Mouse (Mus musculus): Measurements from ENCODE around the gene Ptpn3. TPM values are rescaled to one million over a fixed set of nuclear protein-coding genes. Genes with fewer than 3 reads are reported as not detected.

Ptpn3 gene
- total and polyA plus RNA-seq, 3 experiments = 4.7 to 8.4 TPM; not detected in 1

GRCm38 (mm10) chr4:57232439-57232838 is 69.2 kb downstream of the Ptpn3 start:
- H3K9me3 ChIP-seq (replicated peaks; ENCODE audit: insufficient read depth, low read length) = no peaks in the 10 kb centered on the region
- no peaks in the 10 kb centered on the region for H3K79me2 ChIP-seq (ENCODE audit: control insufficient read depth, insufficient read depth, low read length, poor library complexity)
- H3K27ac ChIP-seq (ENCODE audit: control insufficient read depth, low read depth, low read length) = no peak overlapping the region
- H3K36me3 ChIP-seq (ENCODE audit: control insufficient read depth in 1 of 2, insufficient read depth in 2 of 2, low read length in 2 of 2) = peaks cover 0 to 2% of the 10 kb centered on the region in 2 experiments; a peak in 1 of 4 replicates
- peaks cover 0 to 2% of the 10 kb centered on the region in 2 experiments; a peak in 1 of 4 replicates for H3K4me1 ChIP-seq (ENCODE audit: control insufficient read depth in 1 of 2, insufficient read depth in 2 of 2, low read length in 2 of 2)
- H3K9ac ChIP-seq (ENCODE audit: control insufficient read depth, low read depth, low read length, poor library complexity, severe bottlenecking) = no peak overlapping the region
- DNase-seq (ENCODE audit: low read depth, low spot score) = no peak
- H3K27me3 ChIP-seq (ENCODE audit: control insufficient read depth in 1 of 2, insufficient read depth in 2 of 2, low read length in 2 of 2) = no peaks in the 10 kb centered on the region
- TF ChIP-seq CHD1 (IDR thresholded peaks at IDR 0.05; ENCODE audit: low read depth, low read length) (no peak), ZMIZ1 (IDR thresholded peaks at IDR 0.05; ENCODE audit: low read depth, low read length) (no peak), SIN3A (IDR thresholded peaks at IDR 0.05; ENCODE audit: low read length) (no peak), MYC (IDR thresholded peaks at IDR 0.05; ENCODE audit: low read depth, low read length) (no peak), RCOR1 (IDR thresholded peaks at IDR 0.05; ENCODE audit: low read depth, low read length) (no peak), TCF12 (IDR thresholded peaks at IDR 0.05; ENCODE audit: low read depth, low read length) (no peak), ELF1 (IDR thresholded peaks at IDR 0.05; ENCODE audit: low read depth, low read length) (no peak), POLR2A (IDR thresholded peaks at IDR 0.05; ENCODE audit: control insufficient read depth in 1 of 2, insufficient read depth in 1 of 2, low read depth in 1 of 2, low read length in 2 of 2, poor library complexity in 1 of 2) (no peak), CHD2 (IDR thresholded peaks at IDR 0.05; ENCODE audit: low read length) (no peak), MYB (IDR thresholded peaks at IDR 0.05; ENCODE audit: low read depth, low read length) (no peak), UBTF (IDR thresholded peaks at IDR 0.05; ENCODE audit: borderline replicate concordance, insufficient read depth, low read depth, low read length) (no peak), RAD21 (IDR thresholded peaks at IDR 0.05; ENCODE audit: low read depth, low read length) (no peak)
- no peak overlapping the region for H3K4me3 ChIP-seq (ENCODE audit: control insufficient read depth in 1 of 2, insufficient read depth in 1 of 2, low read depth in 2 of 2, low read length in 2 of 2)

GRCm38 (mm10) chr4:57231323-57231722 is 70.3 kb downstream of the Ptpn3 start:
- no peak for DNase-seq (ENCODE audit: low read depth, low spot score)
- H3K27me3 ChIP-seq (ENCODE audit: control insufficient read depth in 1 of 2, insufficient read depth in 2 of 2, low read length in 2 of 2) = no peaks in the 10 kb centered on the region
- no peaks in the 10 kb centered on the region for H3K79me2 ChIP-seq (ENCODE audit: control insufficient read depth, insufficient read depth, low read length, poor library complexity)
- H3K36me3 ChIP-seq (ENCODE audit: control insufficient read depth in 1 of 2, insufficient read depth in 2 of 2, low read length in 2 of 2) = no peaks in the 10 kb centered on the region
- no peaks in the 10 kb centered on the region for H3K4me1 ChIP-seq (ENCODE audit: control insufficient read depth in 1 of 2, insufficient read depth in 2 of 2, low read length in 2 of 2)
- H3K4me3 ChIP-seq (ENCODE audit: control insufficient read depth in 1 of 2, insufficient read depth in 1 of 2, low read depth in 2 of 2, low read length in 2 of 2) = no peak overlapping the region
- H3K9ac ChIP-seq (ENCODE audit: control insufficient read depth, low read depth, low read length, poor library complexity, severe bottlenecking) = no peak overlapping the region
- no peaks in the 10 kb centered on the region for H3K9me3 ChIP-seq (replicated peaks; ENCODE audit: insufficient read depth, low read length)
- H3K27ac ChIP-seq (ENCODE audit: control insufficient read depth, low read depth, low read length) = no peak overlapping the region
- TF ChIP-seq UBTF (IDR thresholded peaks at IDR 0.05; ENCODE audit: borderline replicate concordance, insufficient read depth, low read depth, low read length) (no peak), MYC (IDR thresholded peaks at IDR 0.05; ENCODE audit: low read depth, low read length) (no peak), MXI1 (IDR thresholded peaks at IDR 0.05; ENCODE audit: low read depth, low read length) (no peak), GATA1 (IDR thresholded peaks at IDR 0.05; ENCODE audit: low read depth, low read length) (no peak), ZMIZ1 (IDR thresholded peaks at IDR 0.05; ENCODE audit: low read depth, low read length) (no peak), TCF12 (IDR thresholded peaks at IDR 0.05; ENCODE audit: low read depth, low read length) (no peak), ELF1 (IDR thresholded peaks at IDR 0.05; ENCODE audit: low read depth, low read length) (no peak), RAD21 (IDR thresholded peaks at IDR 0.05; ENCODE audit: low read depth, low read length) (no peak), ETS1 (IDR thresholded peaks at IDR 0.05; ENCODE audit: low read depth, low read length) (no peak), NELFE (IDR thresholded peaks at IDR 0.05; ENCODE audit: low read depth, low read length) (no peak), ZNF384 (IDR thresholded peaks at IDR 0.05; ENCODE audit: low read depth, low read length) (no peak), BHLHE40 (IDR thresholded peaks at IDR 0.05; ENCODE audit: borderline replicate concordance, low read depth, low read length) (no peak), TBP (IDR thresholded peaks at IDR 0.05; ENCODE audit: low read depth, low read length) (no peak), JUND (IDR thresholded peaks at IDR 0.05; ENCODE audit: low read depth, low read length) (no peak), MYB (IDR thresholded peaks at IDR 0.05; ENCODE audit: low read depth, low read length) (no peak)
